Mouse (Mus musculus) lung, postnatal 0 days (tissue): ENCODE measurements around the gene Slc35e3. TPM values are rescaled to one million over a fixed set of nuclear protein-coding genes. Genes with fewer than 3 reads are reported as not detected.
"Not testable (repeated sequence)": the region's sequence is repeated elsewhere in the genome, so short reads cannot be mapped to it uniquely, and the experiment has no call there.

Source experiments
- ATAC-seq: fragments of 200-750 bp; cut with Nextera tagmentation; 2 replicates; pipeline ENCODE4 v1.8.0; 2017; ENCODE audit warnings: moderate library complexity
- DNase-seq: peaks from one replicate; pipeline ENCODE4 v3.0.0-alpha.2; 2016; ENCODE audit warnings: low spot score
- H3K27ac ChIP-seq: fragments of 300-500 bp; sonication (generic); 2 replicates; pipeline ENCODE4 v1.5.1; 2014; ENCODE audit warnings: antibody characterized with exemption, mild to moderate bottlenecking, low read length, mixed read lengths
- H3K27me3 ChIP-seq: fragments of 300-500 bp; sonication (generic); replicated peaks from 2 replicates; pipeline ENCODE4 v1.6.1; 2014; ENCODE audit warnings: low read length, mixed read lengths; ENCODE audit not compliant: insufficient read depth
- H3K36me3 ChIP-seq: fragments of 300-500 bp; sonication (generic); 2 replicates; pipeline ENCODE4 v1.6.1; 2014; ENCODE audit warnings: low read length, mixed read lengths; ENCODE audit not compliant: insufficient read depth
- H3K4me1 ChIP-seq: fragments of 300-500 bp; sonication (generic); 2 replicates; pipeline ENCODE4 v1.6.1; 2014; ENCODE audit warnings: antibody characterized with exemption, low read depth, low read length, mixed read lengths; ENCODE audit not compliant: insufficient read depth
- H3K4me2 ChIP-seq: fragments of 300-500 bp; sonication (generic); replicated peaks from 2 replicates; pipeline ENCODE4 v1.6.1; 2014; ENCODE audit warnings: low read depth, mild to moderate bottlenecking, low read length, moderate library complexity, mixed read lengths
- H3K4me3 ChIP-seq: fragments of 300-500 bp; sonication (generic); 2 replicates; pipeline ENCODE4 v1.5.1; 2014; ENCODE audit warnings: low read depth, low read length
- H3K9ac ChIP-seq: fragments of 300-500 bp; sonication (generic); replicated peaks from 2 replicates; pipeline ENCODE4 v1.6.1; 2014; ENCODE audit warnings: low read depth, mild to moderate bottlenecking
- H3K9me3 ChIP-seq: fragments of 300-500 bp; sonication (generic); 2 replicates; pipeline ENCODE4 v1.6.1; 2016; ENCODE audit warnings: low read length, mixed read lengths
- CTCF ChIP-seq: IDR thresholded peaks from 2 replicates; pipeline ENCODE4 v1.5.1; 2016; ENCODE audit warnings: antibody characterized with exemption, mild to moderate bottlenecking
- EP300 ChIP-seq: IDR thresholded peaks from 2 replicates; pipeline ENCODE4 v1.6.1; 2016; ENCODE audit warnings: antibody characterized with exemption, mild to moderate bottlenecking, control low read depth
- WGBS: fragments of 180-500 bp; shearing (Covaris S2); extraction: QIAGEN DNeasy Blood & Tissue Kit; methylation state at CpG from one replicate; pipeline ENCODE4 v1.1.7; 2014; 5-methylcytosine and 5-hydroxymethylcytosine counted together
- polyA plus RNA-seq: library from polyadenylated mRNA; unstranded; fragments of >200 nt; fragmentation: Nextera tagmentation; extraction: Ambion mirVana; gene quantifications from 2 replicates; pipeline ENCODE4 v1.2.1, GENCODE M21; 2015

Slc35e3 gene
- polyA plus RNA-seq, 1 experiment from 2014 or later = 17.2 TPM

- no peak for DNase-seq
- no peak for ATAC-seq
- no peaks in the 10 kb centered on the region for H3K4me1 ChIP-seq
- H3K27ac ChIP-seq = no peak overlapping the region
- no peak overlapping the region for H3K4me3 ChIP-seq
- H3K27me3 ChIP-seq = no peaks in the 10 kb centered on the region
- WGBS = 68% methylated on average over 5 of the region's 5 CpGs
- H3K9me3 ChIP-seq = no peaks in the 10 kb centered on the region
- no peak overlapping the region for H3K9ac ChIP-seq
- TF ChIP-seq CTCF (no peak), EP300 (no peak)
- no peaks in the 10 kb centered on the region for H3K36me3 ChIP-seq
- no peak overlapping the region for H3K4me2 ChIP-seq
Measured at GRCm38 (mm10) chr10:117724136-117724718, 21.9 kb downstream of the Slc35e3 start.

- H3K27ac ChIP-seq = peak overlapping the region; percentile 43
- TF ChIP-seq EP300 = no peak
- TF ChIP-seq CTCF = no peak
- no peak overlapping the region for H3K4me2 ChIP-seq
- H3K9ac ChIP-seq = no peak overlapping the region
- DNase-seq = no peak
- no peak overlapping the region for H3K4me3 ChIP-seq
- 0 out of 2 replicates have a peak, but pooled peaks have one; percentile 3 for ATAC-seq
- H3K27me3 ChIP-seq = no peaks in the 10 kb centered on the region
- 46% methylated on average over 19 of the region's 19 CpGs for WGBS
- H3K36me3 ChIP-seq = no peaks in the 10 kb centered on the region
- no peaks in the 10 kb centered on the region for H3K4me1 ChIP-seq
- H3K9me3 ChIP-seq = no peaks in the 10 kb centered on the region
Measured at GRCm38 (mm10) chr10:117718161-117719119, 27.7 kb downstream of the Slc35e3 start.

- peak overlapping the region; percentile 43 for H3K27ac ChIP-seq
- ATAC-seq (peak; percentile 92), DNase-seq (peak; percentile 74)
- H3K4me1 ChIP-seq = no peaks in the 10 kb centered on the region
- H3K9ac ChIP-seq = no peak overlapping the region
- no peaks in the 10 kb centered on the region for H3K9me3 ChIP-seq
- H3K36me3 ChIP-seq = no peaks in the 10 kb centered on the region
- WGBS = 8% methylated on average over 4 of the region's 4 CpGs
- H3K4me3 ChIP-seq = no peak overlapping the region
- H3K4me2 ChIP-seq = no peak overlapping the region
- no peaks in the 10 kb centered on the region for H3K27me3 ChIP-seq
- TF ChIP-seq CTCF = no peak
- TF ChIP-seq EP300 = peak; percentile 69; the same call in 1 of the 2 replicates
Measured at GRCm38 (mm10) chr10:117717583-117717982, 28.6 kb downstream of the Slc35e3 start.

- Histone ChIP-seq H3K9me3 (no peaks in the 10 kb centered on the region), H3K4me1 (no peaks in the 10 kb centered on the region), H3K9ac (no peak overlapping the region), H3K4me3 (no peak overlapping the region), H3K36me3 (no peaks in the 10 kb centered on the region), H3K27me3 (no peaks in the 10 kb centered on the region), H3K27ac (peak overlapping the region; percentile 9; the same call in 1 of the 2 replicates), H3K4me2 (no peak overlapping the region)
- no peak for ATAC-seq
- TF ChIP-seq EP300 = no peak
- no peak for TF ChIP-seq CTCF
- 88% methylated on average over 3 of the region's 3 CpGs for WGBS
- no peak for DNase-seq
Measured at GRCm38 (mm10) chr10:117716686-117717085, 29.5 kb downstream of the Slc35e3 start.

- not testable (repeated sequence) for H3K36me3 ChIP-seq, H3K4me2 ChIP-seq, H3K9me3 ChIP-seq, H3K27ac ChIP-seq, DNase-seq, H3K4me3 ChIP-seq, ATAC-seq, H3K27me3 ChIP-seq, H3K4me1 ChIP-seq, H3K9ac ChIP-seq
- 100% methylated on average over 1 of the region's 1 CpGs for WGBS
Measured at GRCm38 (mm10) chr10:117715654-117716053, 30.5 kb downstream of the Slc35e3 start.

GRCm38 (mm10) chr10:117714928-117715500, 31.2 kb downstream of the Slc35e3 start:
- Histone ChIP-seq H3K4me3 (no peak overlapping the region), H3K27ac (no peak overlapping the region), H3K9ac (no peak overlapping the region), H3K9me3 (no peaks in the 10 kb centered on the region), H3K4me1 (peaks cover 6% of the 10 kb centered on the region; the same call in 1 of the 2 replicates), H3K27me3 (no peaks in the 10 kb centered on the region), H3K36me3 (no peaks in the 10 kb centered on the region), H3K4me2 (no peak overlapping the region)
- ATAC-seq (no peak), DNase-seq (no peak)
- WGBS = 72% methylated on average over 4 of the region's 4 CpGs
- TF ChIP-seq EP300 (no peak), CTCF (no peak)
